Mouse (Mus musculus): Measurements from ENCODE around the gene Iffo2.

GRCm38 (mm10) chr4:139519221-139519620 lies 11.1 kb upstream of the Iffo2 start:
- TF ChIP-seq CTCF (IDR thresholded peaks at IDR 0.05; ENCODE audit: low read depth): no peak
- no peak for TF ChIP-seq EP300 (IDR thresholded peaks at IDR 0.05; ENCODE audit: low read depth)

Data from liver, embryonic 14.5 days (tissue).